Mouse (Mus musculus): ENCODE data around the gene Slc7a11.

Gene Slc7a11

DNA sequence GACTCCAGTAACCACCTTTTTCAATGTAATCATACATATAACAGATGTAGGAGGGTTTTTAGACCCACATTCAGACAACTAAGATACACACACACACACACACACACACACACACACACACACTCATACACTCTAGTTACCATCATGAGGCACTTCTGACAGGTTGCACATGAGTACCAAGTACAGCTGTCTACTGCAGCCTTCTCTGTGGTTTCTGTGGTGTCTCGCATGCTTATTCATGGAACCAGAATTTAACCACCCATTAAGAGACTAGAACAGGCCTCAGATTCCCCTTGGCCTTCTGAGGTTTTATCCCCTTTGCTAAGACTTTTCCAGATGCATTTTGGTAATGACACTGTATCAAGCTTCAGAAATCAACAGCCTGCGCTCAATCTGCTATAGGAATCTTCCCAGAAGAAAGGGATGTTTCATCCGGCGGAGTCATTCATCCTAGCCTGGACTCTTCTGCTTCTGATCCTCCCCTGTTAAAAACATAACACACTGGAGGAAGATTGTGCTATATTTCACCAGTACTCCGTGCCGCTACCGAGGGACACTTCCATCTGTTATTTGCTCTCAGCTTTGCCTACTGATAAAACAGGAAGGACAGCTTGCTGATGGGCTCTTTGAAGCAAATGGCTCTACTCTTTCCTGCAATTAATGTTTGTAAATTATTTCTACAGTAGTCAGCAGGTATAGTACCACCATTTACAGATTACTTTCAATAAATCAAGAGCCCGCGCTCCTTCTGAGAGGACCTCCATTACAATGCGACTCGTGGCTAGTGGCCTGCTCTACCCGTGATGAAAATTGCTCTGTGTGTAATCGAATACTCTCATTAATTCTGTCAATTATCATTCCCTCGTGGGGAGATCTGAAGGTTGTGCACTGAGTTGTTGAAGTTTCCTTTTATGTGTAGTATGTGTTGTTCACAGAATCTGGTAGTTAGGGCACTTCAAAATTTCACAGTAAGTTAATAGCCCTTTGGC lies 135.8 kb downstream of the Slc7a11 start:
- no peak for DNase-seq (ENCODE audit: low read depth in 2 of 2, low spot score in 2 of 2)

DNA sequence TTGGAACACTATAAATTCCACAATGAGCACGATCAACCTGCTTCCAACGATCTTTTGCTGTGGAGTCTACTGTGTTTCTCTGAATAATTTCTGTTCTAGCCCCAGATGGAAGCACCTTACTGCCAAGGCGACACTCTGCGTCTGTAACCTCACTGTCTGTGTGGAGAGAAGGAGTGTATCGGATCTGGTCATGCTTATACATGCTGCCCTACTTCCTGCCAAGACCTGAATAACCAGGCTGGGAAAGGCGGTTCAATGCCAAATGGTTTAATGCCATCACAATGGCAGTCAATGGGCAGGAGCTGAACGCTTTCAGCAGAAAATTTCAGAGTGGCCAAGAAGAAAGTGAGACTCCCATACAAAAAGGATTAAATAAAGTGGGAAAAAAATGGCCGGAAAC lies 137.1 kb downstream of the Slc7a11 start:
- no peak for DNase-seq (ENCODE audit: low read depth in 2 of 2, low spot score in 2 of 2)

DNA sequence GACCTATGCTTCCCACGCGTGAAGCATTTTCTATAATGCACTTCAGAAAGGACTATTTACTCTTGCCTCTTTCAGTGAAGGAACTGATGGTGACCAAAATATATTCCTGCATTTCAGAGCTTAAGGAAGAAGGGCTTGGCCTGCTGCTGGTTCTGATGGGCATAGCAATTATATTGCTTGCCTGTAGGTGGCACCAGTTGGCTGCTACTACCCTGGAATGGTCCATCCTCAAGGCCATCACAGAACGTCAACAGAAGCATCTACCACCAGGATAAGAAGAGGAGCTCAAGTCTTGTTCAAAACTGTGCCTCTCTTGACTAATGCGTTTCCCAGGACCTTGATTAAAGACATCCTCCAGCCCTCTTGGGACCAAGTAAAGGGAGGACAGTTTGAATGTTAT lies 139.3 kb downstream of the Slc7a11 start:
- peak in 1 of 2 experiments; percentile 4 for DNase-seq (ENCODE audit: low read depth in 2 of 2, low spot score in 2 of 2)

DNA sequence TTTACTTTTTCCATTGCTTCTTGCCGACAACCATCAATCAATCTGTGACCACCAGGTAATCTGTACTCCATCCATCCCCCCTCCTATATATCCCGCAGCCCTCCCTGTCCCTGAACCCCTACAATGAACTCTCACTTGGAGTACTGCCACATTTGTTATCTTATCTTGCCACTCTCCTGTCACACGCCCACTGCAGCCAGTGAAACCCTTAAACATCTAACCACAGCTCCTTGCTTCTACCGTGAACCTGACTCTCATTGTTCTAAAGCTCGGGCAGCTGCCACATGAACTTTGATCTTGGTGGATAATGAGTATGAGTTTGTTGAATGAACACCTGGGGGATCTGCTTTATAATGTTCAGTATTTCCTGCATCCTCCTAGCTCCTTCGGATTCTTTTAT lies 140.8 kb downstream of the Slc7a11 start:
- no peak for DNase-seq (ENCODE audit: low read depth in 2 of 2, low spot score in 2 of 2)

DNA sequence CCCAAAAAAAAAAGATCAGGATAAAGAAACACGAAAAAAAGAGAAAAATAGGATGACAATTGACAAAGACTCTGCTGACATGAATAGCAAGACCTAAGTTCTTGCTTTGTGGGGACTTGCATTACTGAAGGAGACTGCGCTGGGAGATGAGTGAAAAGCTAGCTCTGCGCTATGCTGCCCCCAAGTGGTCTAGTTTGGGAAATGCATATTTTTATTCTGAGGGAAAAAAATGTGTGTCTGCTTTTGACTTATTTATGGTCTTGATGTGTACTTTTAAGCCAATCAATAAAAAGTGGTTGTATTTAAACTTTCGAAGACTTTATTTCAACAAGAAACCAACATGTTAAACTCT lies 142.5 kb downstream of the Slc7a11 start:
- peak; percentile 2 to 28 for DNase-seq (ENCODE audit: low read depth in 2 of 2, low spot score in 2 of 2)

DNA sequence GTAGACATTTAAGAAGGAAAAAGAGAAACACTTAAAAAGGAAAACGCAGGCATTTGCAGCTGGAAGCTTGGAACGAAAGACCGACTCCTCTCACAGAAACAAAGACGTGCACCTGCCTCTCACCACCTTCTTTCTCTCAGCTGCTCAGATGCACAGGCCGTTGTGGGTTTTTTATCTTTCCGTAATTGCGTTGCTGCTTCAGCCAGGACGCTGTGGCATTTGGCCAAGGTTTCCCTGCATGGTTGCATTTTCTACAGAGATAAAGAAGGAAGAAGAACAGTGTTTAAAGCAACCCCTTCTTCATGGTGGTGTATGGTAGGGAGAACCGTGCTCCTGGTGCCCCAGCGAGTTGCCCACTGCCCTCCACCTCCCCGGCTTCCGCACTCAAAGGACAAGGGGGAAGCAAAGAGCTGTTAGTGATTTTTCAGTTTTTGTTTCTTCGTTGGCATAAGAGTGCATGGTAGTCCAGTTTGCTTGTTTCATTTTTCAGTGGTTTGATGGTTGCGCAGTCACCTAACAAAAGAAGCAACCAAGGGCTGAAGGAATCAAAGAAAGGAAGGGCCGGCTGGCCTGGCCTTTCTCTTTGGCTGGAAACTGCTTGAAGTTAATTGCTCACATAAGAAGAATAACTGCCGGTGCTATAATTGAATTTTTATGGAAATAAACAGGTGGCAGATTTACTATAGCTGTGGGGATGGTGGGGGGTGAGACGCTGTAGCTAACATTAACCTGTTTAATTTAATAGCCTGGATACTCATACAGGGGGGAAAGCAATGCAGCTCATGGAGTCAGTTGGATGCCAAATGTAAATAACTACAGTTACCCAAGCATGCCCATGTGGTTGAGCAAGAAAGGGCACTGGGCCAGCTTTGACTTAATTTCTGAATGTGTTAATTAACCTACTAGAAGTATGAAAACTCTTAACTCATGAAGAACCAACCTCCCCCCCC lies 143.1 kb downstream of the Slc7a11 start:
- no peak for DNase-seq (ENCODE audit: low read depth in 2 of 2, low spot score in 2 of 2)

DNA sequence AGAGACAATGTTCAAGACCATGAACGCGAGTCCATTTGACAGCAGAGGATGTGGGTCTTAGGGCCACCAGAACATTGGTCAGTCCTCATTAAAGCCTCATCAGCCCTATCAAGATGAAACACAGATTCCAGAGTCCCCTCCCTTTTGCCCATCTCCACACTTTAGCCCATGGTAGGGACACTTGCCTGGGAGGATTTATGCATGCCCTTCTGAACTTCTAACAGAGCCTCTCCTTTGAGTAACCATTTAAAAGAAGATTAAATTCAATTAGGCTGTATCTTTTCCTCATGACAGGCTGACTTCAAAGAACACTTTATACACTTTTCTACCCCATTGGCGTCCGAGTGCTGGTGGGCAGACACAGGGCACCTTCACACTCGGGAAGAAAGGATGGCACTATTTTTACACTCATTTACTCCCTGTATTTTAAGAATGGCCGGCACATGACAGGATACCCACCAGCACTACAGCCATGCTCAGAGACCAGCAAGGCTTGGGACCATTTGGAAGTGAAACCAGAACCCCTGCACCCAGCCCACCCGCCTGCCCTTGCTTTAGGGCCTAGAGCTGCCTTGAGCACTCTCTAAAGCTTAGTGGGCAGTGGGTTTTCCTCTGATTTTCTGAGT lies 144.9 kb downstream of the Slc7a11 start:
- no peak for DNase-seq (ENCODE audit: low read depth in 2 of 2, low spot score in 2 of 2)

DNA sequence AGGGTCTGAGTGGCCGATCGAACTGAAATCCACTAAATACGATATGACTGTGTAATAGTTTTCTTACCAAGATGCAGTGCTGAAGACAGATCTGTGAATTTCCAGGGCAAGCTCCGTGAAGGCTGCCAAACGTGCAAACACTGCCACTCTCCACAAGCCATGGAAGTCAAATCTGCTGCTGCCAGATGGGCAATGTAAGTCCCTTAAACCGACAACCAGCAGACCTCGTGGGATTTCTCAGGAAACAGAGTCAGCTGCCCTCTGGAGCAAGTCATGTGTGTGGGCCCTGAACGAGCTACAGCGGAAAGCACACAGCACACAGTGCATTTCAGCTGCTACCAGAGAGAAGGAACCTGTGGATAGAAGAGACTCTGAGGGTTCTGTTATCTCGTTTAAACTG lies 146.5 kb downstream of the Slc7a11 start:
- no peak for DNase-seq (ENCODE audit: low read depth in 2 of 2, low spot score in 2 of 2)

DNA sequence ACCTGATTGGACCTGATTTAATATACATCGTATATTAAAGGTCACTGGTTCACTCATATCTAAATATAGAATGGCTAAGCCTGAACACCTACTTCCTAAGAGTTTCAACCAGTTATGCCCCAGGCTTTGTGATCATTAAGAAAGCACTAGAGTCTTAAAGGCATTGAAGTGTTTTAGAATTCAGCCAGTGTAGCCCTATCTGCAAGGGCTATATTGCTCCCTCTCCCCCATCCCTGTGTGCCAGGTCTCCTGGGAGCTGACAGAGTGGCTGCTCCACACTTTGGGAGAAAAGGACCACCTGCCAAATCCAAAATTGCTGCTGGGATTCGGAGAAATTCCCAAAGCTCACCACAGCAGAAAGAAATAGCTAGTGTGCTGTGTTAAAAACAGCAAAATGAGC lies 168.4 kb downstream of the Slc7a11 start:
- no peak for DNase-seq (ENCODE audit: low read depth in 2 of 2, low spot score in 2 of 2)

DNA sequence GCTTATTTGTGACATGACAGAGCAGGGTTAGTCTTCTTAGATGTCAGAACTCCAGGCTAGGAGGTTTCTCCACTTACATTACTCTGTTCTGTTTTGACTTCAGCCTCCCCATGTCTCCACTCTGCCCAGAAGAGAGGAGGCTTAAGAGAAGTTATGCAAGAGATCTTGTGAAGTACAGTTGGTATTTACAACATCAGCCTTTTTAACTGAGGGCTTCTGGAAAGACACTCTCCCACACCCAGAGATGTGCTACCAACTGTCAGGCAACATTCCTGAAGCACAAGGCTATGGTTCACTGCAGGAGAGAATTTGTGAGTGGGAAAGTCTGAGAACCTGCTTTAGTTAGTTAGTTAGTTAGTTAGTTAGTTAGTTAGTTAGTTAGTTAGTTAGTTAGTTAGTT lies 171.2 kb downstream of the Slc7a11 start:
- DNase-seq (ENCODE audit: low read depth in 2 of 2, low spot score in 2 of 2): no peak

DNA sequence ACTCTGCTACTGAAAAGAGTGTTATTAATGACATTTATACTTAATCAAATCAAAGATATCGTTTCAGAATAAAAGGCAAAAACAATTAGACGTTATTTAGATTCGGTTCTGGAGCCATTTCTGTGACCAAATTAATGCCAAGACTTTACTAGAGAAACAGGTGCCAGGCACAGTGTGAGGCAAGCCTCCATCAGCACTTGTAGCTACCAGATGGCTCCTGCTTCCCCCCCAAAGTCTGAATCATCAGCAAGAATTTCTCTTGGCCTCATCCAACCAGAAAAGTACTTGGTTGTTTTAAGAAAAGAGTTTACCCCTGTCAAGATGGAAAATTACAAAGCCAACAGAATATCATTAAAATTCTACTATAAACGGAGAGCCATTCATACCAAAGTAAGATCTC lies 173.7 kb downstream of the Slc7a11 start:
- no peak for DNase-seq (ENCODE audit: low read depth in 2 of 2, low spot score in 2 of 2)

DNA sequence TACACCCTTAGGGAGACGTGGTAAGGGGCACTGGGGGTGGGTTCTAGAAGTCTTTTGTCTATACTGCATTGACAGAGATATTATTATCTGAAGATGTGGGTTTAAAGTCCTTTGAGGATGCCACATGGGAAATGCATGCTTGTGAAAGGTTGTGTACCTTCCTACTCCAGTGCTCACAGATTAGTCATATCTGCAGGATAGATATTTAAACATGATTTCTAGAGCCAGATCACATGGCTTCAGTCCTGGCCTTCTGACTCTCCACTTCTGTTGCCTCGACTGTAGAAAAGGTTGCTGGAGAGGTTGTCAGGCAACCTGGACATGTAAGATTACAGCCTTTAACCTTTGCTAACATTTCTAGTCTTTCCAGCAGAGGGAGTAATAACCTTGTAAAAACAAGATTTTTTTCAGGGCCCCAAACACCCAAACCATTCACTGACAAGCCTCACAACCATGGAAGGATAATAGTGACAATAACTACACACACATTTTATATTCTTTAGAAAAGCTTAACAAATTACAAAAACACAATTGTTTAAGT lies 180.8 kb downstream of the Slc7a11 start:
- DNase-seq (ENCODE audit: low read depth in 2 of 2, low spot score in 2 of 2): no peak

DNA sequence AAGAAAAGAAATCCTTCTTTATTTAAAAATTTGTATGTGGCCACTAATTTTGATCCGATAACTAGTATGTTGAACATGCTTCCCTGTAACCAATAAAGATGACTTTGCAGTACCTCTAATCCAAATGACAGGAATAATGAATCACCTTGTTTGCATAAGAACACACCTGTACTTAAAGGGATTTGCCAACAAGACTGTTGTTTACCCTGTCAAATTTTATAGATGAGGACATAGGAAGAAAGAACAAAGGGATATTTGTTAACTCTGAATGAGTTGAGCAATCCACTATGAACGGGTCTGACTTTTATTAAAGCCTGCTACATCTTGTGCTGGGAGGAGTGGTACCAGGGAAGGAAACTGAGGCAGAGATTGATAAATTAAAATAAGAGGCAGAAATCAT lies 181.3 kb downstream of the Slc7a11 start:
- DNase-seq (ENCODE audit: low read depth in 2 of 2, low spot score in 2 of 2): no peak

DNA sequence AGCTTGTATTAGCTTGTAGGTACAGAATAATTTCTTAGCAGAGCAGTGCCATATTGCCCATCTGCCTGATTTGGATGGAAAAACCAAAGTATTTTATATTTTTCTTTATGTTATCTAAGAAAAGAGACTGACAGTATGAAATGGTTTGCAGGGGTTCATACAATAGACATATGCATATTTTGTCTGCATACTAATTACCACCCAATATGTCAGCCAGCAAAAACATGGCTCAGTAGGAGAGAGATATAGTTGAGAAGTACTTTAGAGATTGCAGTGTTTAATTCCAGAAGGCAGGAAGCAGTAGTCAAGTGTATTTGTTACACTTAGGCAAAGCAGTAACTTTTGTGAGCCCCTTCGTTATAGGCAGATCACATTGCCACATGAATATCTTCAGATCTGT lies 182.7 kb downstream of the Slc7a11 start:
- DNase-seq (ENCODE audit: low read depth in 2 of 2, low spot score in 2 of 2): no peak

DNA sequence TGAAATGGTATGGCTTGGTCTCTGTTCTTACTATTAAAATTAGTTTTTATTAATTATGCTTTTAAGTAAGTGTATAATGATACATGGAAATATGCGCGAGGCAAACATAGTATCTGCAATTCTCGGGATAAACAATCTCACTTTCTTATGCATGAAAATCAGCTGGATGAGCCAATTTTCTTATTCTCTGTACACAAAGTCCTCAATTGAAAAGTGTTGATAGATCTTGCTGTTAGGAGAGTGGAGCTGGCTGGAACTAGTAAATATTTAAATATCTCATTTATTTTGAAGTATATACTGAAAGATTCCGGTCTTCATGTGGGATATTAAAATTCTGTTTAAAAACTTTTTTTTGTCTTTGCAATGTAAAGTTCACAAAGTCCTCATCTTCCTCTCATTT lies 184.6 kb downstream of the Slc7a11 start:
- DNase-seq (ENCODE audit: low read depth in 2 of 2, low spot score in 2 of 2): no peak

DNA sequence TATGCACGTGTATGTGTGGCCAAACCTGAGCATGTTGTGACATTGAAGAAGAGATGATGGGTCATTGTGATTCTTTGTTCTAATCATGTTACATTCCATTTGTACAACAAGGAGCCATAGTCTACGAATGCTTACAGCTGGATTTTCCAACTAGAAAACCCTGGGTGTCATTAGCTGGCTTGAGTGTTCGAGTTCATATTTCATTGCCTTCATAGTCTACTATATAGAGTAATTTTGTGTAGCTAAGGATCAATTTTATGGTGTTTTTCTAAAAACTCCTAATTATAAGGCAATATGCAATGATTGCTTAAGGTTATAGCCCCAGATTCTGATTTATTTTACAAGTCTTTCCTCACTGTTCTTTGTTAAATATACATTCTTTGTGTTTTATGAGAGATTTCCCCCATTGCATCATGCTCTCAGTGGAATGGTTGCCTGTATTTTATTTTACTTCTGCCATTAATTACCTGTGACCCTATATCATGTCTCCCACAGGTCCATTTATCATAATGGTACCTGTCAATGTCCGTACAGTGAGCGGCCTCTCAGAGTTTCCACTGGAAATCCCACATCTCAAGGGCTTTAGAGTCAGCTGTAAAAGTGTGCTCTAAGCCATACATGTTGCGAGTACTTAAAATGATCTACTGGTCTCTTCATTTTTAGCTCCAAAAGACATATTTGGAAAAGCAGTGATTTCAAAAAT lies 193.7 kb downstream of the Slc7a11 start:
- no peak for DNase-seq (ENCODE audit: low read depth in 2 of 2, low spot score in 2 of 2)

DNA sequence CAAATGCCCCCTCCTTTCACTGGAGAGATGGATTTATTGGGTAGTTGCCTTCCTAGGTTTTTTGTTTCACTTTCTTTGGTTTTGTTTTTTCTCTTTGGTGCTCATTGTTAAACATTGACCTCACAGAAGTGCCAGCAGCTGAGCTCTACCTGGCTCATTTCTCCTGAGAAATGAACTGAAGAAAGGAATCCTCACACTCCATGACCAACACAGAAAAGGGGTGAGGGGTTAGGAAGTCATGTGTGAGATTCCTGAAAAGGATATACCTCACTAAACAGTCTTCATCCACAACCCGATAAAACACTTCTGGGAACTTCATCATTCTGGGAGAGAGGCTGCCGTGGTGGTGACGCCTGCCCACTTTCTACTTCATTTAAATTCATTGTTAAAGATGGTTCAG lies 207.4 kb downstream of the Slc7a11 start:
- DNase-seq (ENCODE audit: low read depth in 2 of 2, low spot score in 2 of 2): no peak

DNA sequence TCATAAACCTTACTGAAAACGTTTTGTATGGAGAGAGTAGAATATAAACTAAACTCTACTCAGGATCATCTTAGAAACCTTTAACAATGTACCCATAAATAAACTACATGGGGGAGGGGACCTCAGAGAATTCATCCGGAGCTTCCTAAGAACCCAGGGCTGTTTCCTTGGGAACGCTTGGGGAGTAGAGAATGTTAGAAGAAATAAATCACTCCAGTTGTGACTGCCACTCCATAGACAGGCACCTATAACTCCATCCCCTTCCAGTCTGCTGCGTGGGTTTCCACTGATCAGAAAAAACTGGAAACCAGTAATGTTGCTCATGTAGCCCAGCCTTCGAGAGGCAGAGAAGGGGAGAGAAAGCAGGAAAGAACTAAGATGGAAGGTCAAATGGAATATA lies 210.3 kb downstream of the Slc7a11 start:
- no peak for DNase-seq (ENCODE audit: low read depth in 2 of 2, low spot score in 2 of 2)

DNA sequence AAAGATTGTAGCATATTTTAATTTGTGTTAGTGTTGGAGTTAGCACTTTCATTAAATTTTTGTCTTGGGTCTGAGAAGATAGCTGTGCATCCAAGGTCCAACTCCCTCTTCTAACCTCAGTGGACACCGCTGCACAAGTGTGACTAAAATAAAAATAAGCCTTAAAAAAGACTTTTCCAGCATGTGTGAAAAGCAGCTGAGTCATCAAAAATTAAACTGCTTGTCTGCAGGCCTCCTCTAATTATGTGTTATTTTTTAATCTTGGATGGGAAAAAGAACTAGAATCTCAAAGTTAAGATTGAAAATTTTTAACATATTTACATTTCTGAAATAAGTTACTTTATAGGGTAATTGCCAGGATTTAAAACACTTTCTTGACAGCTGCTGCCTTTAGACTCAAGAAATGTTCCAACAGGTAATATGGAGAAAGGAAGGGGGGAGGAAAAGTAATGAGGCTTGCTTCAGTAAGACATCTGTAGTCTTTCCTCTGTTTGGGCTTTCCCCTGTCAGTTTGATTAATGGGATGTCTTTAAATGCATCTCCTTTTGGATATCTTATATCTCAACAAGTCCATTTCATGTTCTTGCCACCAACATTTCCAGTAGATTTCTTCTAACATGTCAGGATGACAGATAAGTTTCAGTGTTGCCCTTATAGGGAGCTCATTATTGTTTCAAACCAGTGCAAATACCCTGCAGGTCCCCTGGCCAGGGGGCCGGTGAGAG lies 218.9 kb downstream of the Slc7a11 start:
- DNase-seq (ENCODE audit: low read depth in 2 of 2, low spot score in 2 of 2): no peak

DNA sequence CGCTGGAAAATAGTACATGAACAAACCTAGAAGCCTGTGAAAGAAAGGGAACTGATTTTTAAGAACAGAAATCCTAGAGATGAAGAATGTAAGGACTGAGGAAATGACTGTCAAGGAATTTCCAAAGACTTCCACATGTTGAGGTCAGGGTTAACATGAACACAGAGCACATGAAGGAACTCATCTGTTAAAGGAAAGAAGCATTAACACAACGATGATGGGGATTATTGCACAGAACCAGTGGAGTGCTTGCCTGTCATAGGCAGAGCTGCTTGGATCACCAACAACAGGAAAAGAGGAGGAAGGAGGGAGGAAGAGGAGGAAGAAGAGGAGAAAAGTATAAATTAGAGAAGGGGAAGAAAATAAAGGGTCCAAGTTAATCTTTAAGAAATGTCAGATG lies 223.0 kb downstream of the Slc7a11 start:
- DNase-seq (ENCODE audit: low read depth in 2 of 2, low spot score in 2 of 2): no peak

Measured in CD8-positive naive resting alpha-beta T cell, adult 2 months (primary cell).